Mouse (Mus musculus) lung, postnatal 36 days (tissue): ENCODE results near the gene Pole.

Experiments
- DNase-seq: peaks from one replicate; pipeline ENCODE4 v3.0.0; 2022; ENCODE audit warnings: mixed read lengths

Pole gene

GRCm38 (mm10) chr5:110285770-110286445 is at the start of gene Pole, which contains the start of gene Pxmp2:
Gene Pole (plus strand): TSS chr5:110286306.
Gene Pxmp2 (minus strand): TSS chr5:110286186.
- DNase-seq = peak; percentile 95

GRCm38 (mm10) chr5:110244091-110244490 is 42.0 kb upstream of the Pole start:
- DNase-seq = no peak

GRCm38 (mm10) chr5:110266941-110267340 is 19.2 kb upstream of the Pole start:
- DNase-seq = no peak

- peak; percentile 92 for DNase-seq
These were observed 16.7 kb upstream of the Pole start, which contains the start of gene Pgam5 for GRCm38 (mm10) chr5:110269141-110270101. Gene Pgam5 (minus strand): TSS chr5:110269913.

- peak; percentile 5 for DNase-seq
These were observed 15.9 kb upstream of the Pole start for GRCm38 (mm10) chr5:110270242-110270641.

- no peak for DNase-seq
These were observed 12.0 kb upstream of the Pole start for GRCm38 (mm10) chr5:110274147-110274546.

- peak; percentile 13 for DNase-seq
These were observed 11.3 kb upstream of the Pole start for GRCm38 (mm10) chr5:110274846-110275245.

GRCm38 (mm10) chr5:110276391-110276790 is 9.7 kb upstream of the Pole start:
- no peak for DNase-seq

- no peak for DNase-seq
These were observed 9.2 kb upstream of the Pole start for GRCm38 (mm10) chr5:110276910-110277309.

GRCm38 (mm10) chr5:110281984-110282383 is 4.1 kb upstream of the Pole start:
- peak; percentile 4 for DNase-seq

GRCm38 (mm10) chr5:110284536-110284935 is 1.6 kb upstream of the Pole start:
- peak; percentile 88 for DNase-seq

GRCm38 (mm10) chr5:110285156-110285555 is 950 bp upstream of the Pole start:
- no peak for DNase-seq

GRCm38 (mm10) chr5:110286446-110287083 is 459 bp downstream of the Pole start:
- no peak for DNase-seq

- DNase-seq = no peak
These were observed 974 bp downstream of the Pole start for GRCm38 (mm10) chr5:110287084-110287475.

GRCm38 (mm10) chr5:110291649-110292048 is 5.5 kb downstream of the Pole start:
- no peak for DNase-seq

- peak; percentile 18 for DNase-seq
These were observed 10.5 kb downstream of the Pole start for GRCm38 (mm10) chr5:110296637-110297036.

- no peak for DNase-seq
These were observed 14.5 kb downstream of the Pole start for GRCm38 (mm10) chr5:110300591-110300990.

GRCm38 (mm10) chr5:110308861-110309260 is 22.8 kb downstream of the Pole start:
- DNase-seq = no peak

GRCm38 (mm10) chr5:110313127-110313526 is 27.0 kb downstream of the Pole start:
- no peak for DNase-seq

GRCm38 (mm10) chr5:110330508-110330907 is 44.4 kb downstream of the Pole start:
- DNase-seq = no peak

GRCm38 (mm10) chr5:110338792-110339191 is 52.7 kb downstream of the Pole start:
- DNase-seq = no peak

- DNase-seq = peak; percentile 72
These were observed 56.7 kb downstream of the Pole start, which contains the start of gene P2rx2 for GRCm38 (mm10) chr5:110342648-110343284. Gene P2rx2 (minus strand): TSS chr5:110343212.

GRCm38 (mm10) chr5:110344524-110344923 is 58.4 kb downstream of the Pole start, which contains the start of gene Lrcol1:
Gene Lrcol1 (plus strand): TSS chr5:110344730.
- peak; percentile 58 for DNase-seq
